Mouse (Mus musculus) spleen, adult 2 months (tissue): ENCODE results near the gene Surf2.

Source experiments
- CTCF ChIP-seq: fragments of 200-500 bp; IDR thresholded peaks from 2 replicates; pipeline ENCODE4 v1.5.1; 2011; ENCODE audit warnings: mild to moderate bottlenecking, inconsistent platforms; ENCODE audit not compliant: insufficient read depth, insufficient read length, insufficient replicate concordance; ENCODE audit errors: extremely low read depth
- POLR2A ChIP-seq: fragments of 200-500 bp; IDR thresholded peaks from 2 replicates; pipeline ENCODE4 v1.6.1; 2011; ENCODE audit warnings: low read depth, low read length, inconsistent platforms

GRCm38 (mm10) chr2:26927745-26928476 is 11.7 kb downstream of the Surf2 start:
- TF ChIP-seq CTCF (no peak), POLR2A (no peak)
